Mouse (Mus musculus) hindbrain, embryonic 12.5 days (tissue): ENCODE data around the gene Pm20d1. TPM values are rescaled to one million over a fixed set of nuclear protein-coding genes. Genes with fewer than 3 reads are reported as not detected.

Source experiments
- polyA plus RNA-seq: library from polyadenylated mRNA; unstranded; fragments of >200 nt; fragmentation: Nextera tagmentation; extraction: Ambion mirVana; gene quantifications from 2 replicates; pipeline ENCODE4 v1.2.1, GENCODE M21; 2016

Pm20d1 gene
- polyA plus RNA-seq, 1 experiment from 2014 or later = 0.35 TPM

Other genes starting within 250 kb of the Pm20d1 start
- gene Avpr1b, start 198.1 kb upstream of the Pm20d1 start, polyA plus RNA-seq = not detected in 2 replicates
- gene Ctse, start 159.1 kb upstream of the Pm20d1 start, polyA plus RNA-seq = 0.41 TPM in 1 of 2 replicates, not detected in the other
- gene Rab7b, start 108.7 kb upstream of the Pm20d1 start, polyA plus RNA-seq = 0.61 and 0.76 TPM in 2 replicates
- 0.07 and 0.13 TPM in 2 replicates for gene Slc26a9, start 53.4 kb upstream of the Pm20d1 start, polyA plus RNA-seq
- gene Slc41a1, start 30.1 kb downstream of the Pm20d1 start, polyA plus RNA-seq = 11.5 and 12.2 TPM in 2 replicates
- 11.0 and 14.1 TPM in 2 replicates for gene Rab29, start 69.8 kb downstream of the Pm20d1 start, polyA plus RNA-seq
- gene Nucks1, start 113.2 kb downstream of the Pm20d1 start, polyA plus RNA-seq = 97.4 and 103 TPM in 2 replicates
- 5.6 and 6.4 TPM in 2 replicates for gene Slc45a3, start 165.6 kb downstream of the Pm20d1 start, polyA plus RNA-seq
- gene Elk4, start 210.2 kb downstream of the Pm20d1 start, polyA plus RNA-seq = 18.5 and 21.7 TPM in 2 replicates